Mouse (Mus musculus) CH12.LX (cell line): ENCODE measurements around the gene Atp5d. TPM values are rescaled to one million over a fixed set of nuclear protein-coding genes. Genes with fewer than 3 reads are reported as not detected.

Experiments used
- DNase-seq: peaks from one replicate; pipeline ENCODE4 v3.0.0-alpha.2; 2013; ENCODE audit errors: extremely low read depth
- H3K27ac ChIP-seq: 2 replicates; pipeline ENCODE4 v1.5.1; 2012; ENCODE audit warnings: low read depth, mild to moderate bottlenecking, control low read depth, moderate library complexity; ENCODE audit not compliant: insufficient read depth
- H3K27me3 ChIP-seq: replicated peaks from 2 replicates; pipeline ENCODE3; 2012; ENCODE audit warnings: inconsistent platforms
- H3K36me3 ChIP-seq, 2 experiments: replicated peaks in 1 of 2; 2 replicates each; pipeline versions ENCODE3 to v1.6.1; 2012; ENCODE audit warnings: inconsistent platforms in 1 of 2, low read length in 1 of 2, mild to moderate bottlenecking in 1 of 2, mixed read lengths in 1 of 2, moderate library complexity in 1 of 2; ENCODE audit not compliant: control insufficient read depth in 1 of 2, insufficient read depth in 1 of 2
- H3K4me1 ChIP-seq, 2 experiments: 2 replicates each; pipeline ENCODE4 v1.6.1; 2012; ENCODE audit warnings: inconsistent platforms in 1 of 2, moderate library complexity in 1 of 2; ENCODE audit not compliant: insufficient read depth in 2 of 2, control insufficient read depth in 1 of 2
- H3K4me2 ChIP-seq: 2 replicates; pipeline ENCODE4 v1.6.1; 2012; ENCODE audit warnings: low read depth, mild to moderate bottlenecking, control low read depth; ENCODE audit not compliant: poor library complexity, insufficient read depth, severe bottlenecking
- H3K4me3 ChIP-seq, 3 experiments: fragments of 150-350 bp in 1 of 3; sonication (generic) in 1 of 3; replicated peaks in 1 of 3; 2 replicates each; pipeline versions ENCODE3 to v1.5.1; 2011 to 2012; ENCODE audit warnings: low read depth in 2 of 3, low read length in 2 of 3, mild to moderate bottlenecking in 2 of 3, moderate library complexity in 2 of 3, control low read depth in 1 of 3, improper control_type of control experiment in 1 of 3, inconsistent platforms in 1 of 3, mixed read lengths in 1 of 3; ENCODE audit not compliant: poor library complexity in 1 of 3
- H3K79me2 ChIP-seq: replicated peaks from 2 replicates; pipeline ENCODE4 v1.6.1; 2012; ENCODE audit warnings: mild to moderate bottlenecking, moderate library complexity; ENCODE audit not compliant: control insufficient read depth, poor library complexity, insufficient read depth, severe bottlenecking; ENCODE audit errors: extremely low read depth
- H3K9ac ChIP-seq: 2 replicates; pipeline ENCODE4 v1.6.1; 2012; ENCODE audit warnings: low read depth, mild to moderate bottlenecking, control low read depth, moderate library complexity; ENCODE audit not compliant: insufficient read depth
- H3K9me3 ChIP-seq: replicated peaks from 2 replicates; pipeline ENCODE3; 2012; ENCODE audit warnings: low read length, inconsistent platforms, mixed read lengths
- BHLHE40 ChIP-seq: IDR thresholded peaks from 2 replicates; pipeline ENCODE4 v1.6.1; 2011; ENCODE audit warnings: mild to moderate bottlenecking, low read depth, low read length, improper control_type of control experiment
- CHD1 ChIP-seq: IDR thresholded peaks from 2 replicates; pipeline ENCODE4 v1.6.1; 2012; ENCODE audit warnings: low read depth, low read length, improper control_type of control experiment, inconsistent platforms
- CHD2 ChIP-seq: IDR thresholded peaks from 2 replicates; pipeline ENCODE4 v1.6.1; 2011; ENCODE audit warnings: low read length, improper control_type of control experiment
- CTCF ChIP-seq, 2 experiments: IDR thresholded peaks in 1 of 2; conservative IDR thresholded peaks in 1 of 2; 2 replicates each; pipeline ENCODE4 v1.5.1; 2011 to 2012; ENCODE audit warnings: low read depth in 2 of 2, low read length in 2 of 2, improper control_type of control experiment in 1 of 2, inconsistent platforms in 1 of 2, mild to moderate bottlenecking in 1 of 2, moderate library complexity in 1 of 2
- ELF1 ChIP-seq: IDR thresholded peaks from 2 replicates; pipeline ENCODE4 v1.6.1; 2014; ENCODE audit warnings: low read depth, mild to moderate bottlenecking, inconsistent platforms, low read length, improper control_type of control experiment
- EP300 ChIP-seq: IDR thresholded peaks from 2 replicates; pipeline ENCODE4 v1.6.1; 2011; ENCODE audit warnings: low read length, improper control_type of control experiment
- GABPA ChIP-seq: IDR thresholded peaks from 2 replicates; pipeline ENCODE4 v1.6.1; 2012; ENCODE audit warnings: low read depth, low read length, improper control_type of control experiment, inconsistent platforms; ENCODE audit not compliant: insufficient replicate concordance
- IRF4 ChIP-seq: IDR thresholded peaks from 2 replicates; pipeline ENCODE4 v1.6.1; 2014; ENCODE audit warnings: low read depth, mild to moderate bottlenecking, inconsistent platforms, low read length, improper control_type of control experiment
- JUN ChIP-seq: IDR thresholded peaks from 2 replicates; pipeline ENCODE4 v1.6.1; 2011; ENCODE audit warnings: low read depth, mild to moderate bottlenecking, low read length, improper control_type of control experiment, moderate library complexity; ENCODE audit not compliant: insufficient read depth
- JUND ChIP-seq: conservative IDR thresholded peaks from 2 replicates; pipeline ENCODE4 v1.6.1; 2011; ENCODE audit warnings: low read depth, low read length, improper control_type of control experiment
- MAFK ChIP-seq: IDR thresholded peaks from 2 replicates; pipeline ENCODE4 v1.6.1; 2011; ENCODE audit warnings: low read length, improper control_type of control experiment; ENCODE audit not compliant: insufficient replicate concordance
- MEF2A ChIP-seq: IDR thresholded peaks from 2 replicates; pipeline ENCODE4 v1.6.1; 2014; ENCODE audit warnings: low read depth, mild to moderate bottlenecking, inconsistent platforms, low read length, improper control_type of control experiment, borderline replicate concordance
- MXI1 ChIP-seq: IDR thresholded peaks from 2 replicates; pipeline ENCODE4 v1.6.1; 2011; ENCODE audit warnings: mild to moderate bottlenecking, low read depth, low read length, improper control_type of control experiment
- PAX5 ChIP-seq: IDR thresholded peaks from 2 replicates; pipeline ENCODE4 v1.6.1; 2012; ENCODE audit warnings: low read length, inconsistent platforms, mixed read lengths
- POLR2A ChIP-seq: IDR thresholded peaks from 2 replicates; pipeline ENCODE4 v1.6.1; 2011; ENCODE audit warnings: low read depth, mild to moderate bottlenecking, improper control_type of control experiment, low read length
- POLR2AphosphoS2 ChIP-seq: IDR thresholded peaks from 2 replicates; pipeline ENCODE4 v1.6.1; 2011; ENCODE audit warnings: low read depth, low read length, improper control_type of control experiment
- SMC3 ChIP-seq: IDR thresholded peaks from 2 replicates; pipeline ENCODE4 v1.6.1; 2011; ENCODE audit warnings: low read depth, low read length, improper control_type of control experiment
- TBP ChIP-seq: conservative IDR thresholded peaks from 2 replicates; pipeline ENCODE4 v1.6.1; 2011; ENCODE audit warnings: low read depth, low read length, improper control_type of control experiment
- ZMIZ1 ChIP-seq: IDR thresholded peaks from 2 replicates; pipeline ENCODE4 v1.6.1; 2012; ENCODE audit warnings: low read depth, mild to moderate bottlenecking, inconsistent platforms, low read length, improper control_type of control experiment
- dilution Hi-C: fragments of 300-500 bp; cut with MboI; formaldehyde crosslinking; loops from 2 replicates; pipeline ENCODE4 v1.14.3; 2020; ENCODE audit warnings: low sequenced_read_pairs; ENCODE audit not compliant: extremely low pct_unique_long_range_greater_than_20kb, extremely low pct_ligation_motif_present
- in situ Hi-C: fragments of 300-500 bp; cut with MboI; formaldehyde crosslinking; loops from 3 replicates; pipeline ENCODE4 v1.14.3; 2019; ENCODE audit warnings: low sequenced_read_pairs, low pct_ligation_motif_present, low pct_unique_long_range_greater_than_20kb, mixed read lengths
- polyA plus RNA-seq: library from polyadenylated mRNA; unstranded; fragments of >175 nt; gene quantifications from 2 replicates; pipeline ENCODE4 v1.2.1, GENCODE M21; 2012; ENCODE audit warnings: low read depth; ENCODE audit not compliant: insufficient read length
- total RNA-seq, 2 experiments: library from RNA; depleted of rRNA; stranded (reverse); fragments of 300-350 nt in 1 of 2; fragments of >200 nt in 1 of 2; gene quantifications; 2 replicates each; pipeline ENCODE4 v1.2.3; 2012 to 2014

The Atp5d gene
- total and polyA plus RNA-seq, 3 experiments = 106 to 352 (median 326) TPM

- TF ChIP-seq BHLHE40 (no peak), EP300 (no peak), MEF2A (0 out of 2 replicates have a peak, but pooled peaks have one; percentile 9), TBP (no peak), IRF4 (no peak; the same call in 1 of the 2 replicates), SMC3 (no peak), GABPA (no peak), MAFK (no peak), JUN (no peak), ELF1 (peak; percentile 88), POLR2AphosphoS2 (peak; percentile 59; the same call in 1 of the 2 replicates), JUND (no peak), POLR2A (peak; percentile 57), CHD1 (peak; percentile 50; the same call in 1 of the 2 replicates), MXI1 (peak; percentile 33; the same call in 1 of the 2 replicates)
These were observed 20.0 kb downstream of the Atp5d start (continued) for GRCm38 (mm10) chr10:80158307-80158986.

- H3K4me1 ChIP-seq = peaks cover 35 to 87% of the 10 kb centered on the region in 2 experiments
- peak overlapping the region; percentile 61 for H3K4me2 ChIP-seq
- DNase-seq = no peak
These were observed 20.7 kb downstream of the Atp5d start for GRCm38 (mm10) chr10:80159021-80159560.

More at GRCm38 (mm10) chr10:80159021-80159560, 20.7 kb downstream of the Atp5d start:
- peak; percentile 7; the same call in 1 of the 2 replicates for TF ChIP-seq IRF4
- no peak for TF ChIP-seq POLR2AphosphoS2
- TF ChIP-seq CHD2 = peak; percentile 62
- no peak for TF ChIP-seq PAX5
- TF ChIP-seq ELF1 = no peak
- peak; percentile 51 for TF ChIP-seq ZMIZ1
- TF ChIP-seq CTCF (conservative IDR thresholded peaks at IDR 0.05 in 1 of 2, IDR thresholded peaks at IDR 0.05 in 1 of 2; ENCODE audit: low read depth in 2 of 2, low read length in 2 of 2) = no peak
- TF ChIP-seq EP300 = no peak
- H3K36me3 ChIP-seq = peaks cover 28 to 36% of the 10 kb centered on the region in 2 experiments
- no peaks in the 10 kb centered on the region for H3K79me2 ChIP-seq
- H3K4me3 ChIP-seq = peak overlapping the region; percentile 51 to 66 (median 54)
- in situ Hi-C loops = no loop called here
- H3K27me3 ChIP-seq = no peaks in the 10 kb centered on the region
- peak overlapping the region; percentile 92 for H3K27ac ChIP-seq
- dilution Hi-C loops = no loop called here
- peak overlapping the region; percentile 63 for H3K9ac ChIP-seq
- no peaks in the 10 kb centered on the region for H3K9me3 ChIP-seq
